Mouse (Mus musculus): ENCODE data around the gene Gm49486.
A peak's percentile ranks its signal among the peaks of the same experiment; 100 is the strongest.

- TF ChIP-seq CTCF (IDR thresholded peaks at IDR 0.05; ENCODE audit: insufficient read depth, low read length), result peak; percentile 77
- no peak for TF ChIP-seq POLR2A (IDR thresholded peaks at IDR 0.05; ENCODE audit: borderline replicate concordance, extremely low read depth, low read depth, low read length)
Measured at GRCm38 (mm10) chr15:79271124-79271746, 42.0 kb downstream of the Gm49486 start.
